Mouse (Mus musculus) hindbrain, embryonic 14.5 days (tissue): ENCODE measurements around the gene Ift22. TPM values are rescaled to one million over a fixed set of nuclear protein-coding genes. Genes with fewer than 3 reads are reported as not detected.

ENCODE experiments used
- ATAC-seq: fragments of 200-750 bp; cut with Nextera tagmentation; 2 replicates; pipeline ENCODE4 v1.8.0; 2017; ENCODE audit warnings: moderate number of reproducible peaks, mild to moderate bottlenecking, moderate TSS enrichment, moderate library complexity; ENCODE audit not compliant: low FRiP score
- DNase-seq: peaks from one replicate; pipeline ENCODE4 v3.0.0-alpha.2; 2015; ENCODE audit warnings: low spot score
- H3K27ac ChIP-seq: fragments of 300-500 bp; sonication (generic); 2 replicates; pipeline ENCODE4 v1.5.1; 2014; ENCODE audit warnings: mild to moderate bottlenecking, moderate library complexity
- H3K27me3 ChIP-seq: fragments of 300-500 bp; sonication (generic); 2 replicates; pipeline ENCODE4 v1.6.1; 2014; ENCODE audit warnings: mild to moderate bottlenecking, low read length, mixed read lengths; ENCODE audit not compliant: control insufficient read depth, insufficient read depth
- H3K36me3 ChIP-seq: fragments of 300-500 bp; sonication (generic); replicated peaks from 2 replicates; pipeline ENCODE4 v1.6.1; 2014; ENCODE audit not compliant: control insufficient read depth, insufficient read depth
- H3K4me1 ChIP-seq: fragments of 300-500 bp; sonication (generic); replicated peaks from 2 replicates; pipeline ENCODE4 v1.6.1; 2014; ENCODE audit warnings: antibody characterized with exemption, low read length, mixed read lengths; ENCODE audit not compliant: control insufficient read depth, insufficient read depth
- H3K4me2 ChIP-seq: fragments of 300-500 bp; sonication (generic); replicated peaks from 2 replicates; pipeline ENCODE4 v1.6.1; 2014; ENCODE audit warnings: mild to moderate bottlenecking, moderate library complexity
- H3K4me3 ChIP-seq: fragments of 300-500 bp; sonication (generic); replicated peaks from 2 replicates; pipeline ENCODE4 v1.5.1; 2014; ENCODE audit warnings: mild to moderate bottlenecking, low read length
- H3K9ac ChIP-seq: fragments of 300-500 bp; sonication (generic); 2 replicates; pipeline ENCODE4 v1.6.1; 2014
- H3K9me3 ChIP-seq: fragments of 300-500 bp; sonication (generic); 2 replicates; pipeline ENCODE4 v1.6.1; 2016; ENCODE audit warnings: low read length; ENCODE audit not compliant: control insufficient read depth
- WGBS: fragments of 180-500 bp; shearing (Covaris S2); extraction: QIAGEN DNeasy Blood & Tissue Kit; methylation state at CpG from one replicate; pipeline ENCODE4 v1.1.7; 2014; 5-methylcytosine and 5-hydroxymethylcytosine counted together
- polyA plus RNA-seq: library from polyadenylated mRNA; unstranded; fragments of >200 nt; fragmentation: Nextera tagmentation; extraction: Ambion mirVana; gene quantifications from 2 replicates; pipeline ENCODE4 v1.2.1, GENCODE M21; 2014

Gene Ift22
- polyA plus RNA-seq, 1 experiment from 2014 or later, result 133 TPM

DNA sequence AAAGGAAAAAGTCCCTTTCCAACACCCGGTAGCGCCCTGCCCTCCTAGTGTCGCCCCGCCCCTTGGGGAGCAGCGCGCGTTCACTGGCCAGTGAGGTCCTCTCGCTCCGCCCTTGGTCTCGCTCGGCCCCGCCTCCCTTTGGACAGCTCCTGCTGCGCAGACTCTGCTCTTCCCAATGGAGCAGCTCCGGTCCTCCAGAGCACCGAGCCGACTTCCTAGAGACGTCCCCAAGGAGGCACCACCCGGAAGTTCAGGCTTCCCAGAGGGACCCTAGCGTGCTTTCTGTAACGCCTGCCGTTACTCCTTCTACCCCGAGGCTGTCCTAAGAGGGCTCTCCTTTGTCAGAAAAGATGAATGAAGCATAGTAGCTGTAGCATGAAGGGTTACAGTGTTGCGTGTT is 45.1 kb downstream of the Ift22 start, which contains the start of gene Fis1:
Gene Fis1 (plus strand): TSS at position 261 of the 400 bp plus-strand sequence.
- peak within 1 kb of the TSS; percentile 81 for H3K9ac ChIP-seq
- no peaks in the 10 kb centered on the region for H3K9me3 ChIP-seq

DNA sequence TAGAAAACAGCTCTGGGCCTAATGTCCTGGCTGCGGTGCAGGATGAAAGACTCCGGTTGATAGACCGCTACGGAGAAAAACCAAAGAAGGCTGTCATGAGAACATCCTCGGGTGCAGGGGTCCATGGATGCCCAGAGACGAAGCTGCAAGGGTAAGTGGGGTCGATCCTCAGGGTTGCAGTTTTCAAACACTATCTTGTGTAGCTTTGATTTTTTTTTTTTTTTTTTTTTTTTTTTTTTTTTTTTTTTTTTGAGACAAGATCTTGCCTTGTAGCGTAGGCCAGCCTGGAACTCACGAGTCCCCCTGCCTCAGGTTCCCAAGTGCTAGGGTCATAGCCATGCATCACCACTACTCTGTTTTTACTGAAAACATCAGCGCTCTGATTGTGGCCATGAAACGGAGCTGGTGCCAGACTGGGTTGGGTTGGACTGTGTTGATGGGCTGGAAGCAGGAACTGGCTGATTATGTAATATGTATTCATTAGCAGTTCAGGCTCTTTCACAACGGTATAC is 45.5 kb downstream of the Ift22 start:
- Histone ChIP-seq H3K4me3 (peak overlapping the region; percentile 62), H3K36me3 (peaks cover 13% of the 10 kb centered on the region), H3K27me3 (no peaks in the 10 kb centered on the region), H3K9ac (peak overlapping the region; percentile 81), H3K9me3 (no peaks in the 10 kb centered on the region), H3K4me1 (peaks cover 25% of the 10 kb centered on the region), H3K27ac (peak overlapping the region; percentile 74), H3K4me2 (peak overlapping the region; percentile 73)
- no peak for DNase-seq
- WGBS, result under 1% methylated on average over 12 of the region's 12 CpGs
- no peak; the same call in 1 of the 2 replicates for ATAC-seq

More for the DNA sequence above, 45.1 kb downstream of the Ift22 start, which contains the start of gene Fis1:
- WGBS, result under 1% methylated on average over 23 of the region's 23 CpGs
- Histone ChIP-seq H3K4me2 (peak within 1 kb of the TSS; percentile 73), H3K27ac (peak within 1 kb of the TSS; percentile 74), H3K4me1 (peaks cover 25% of the 10 kb centered on the region), H3K27me3 (no peaks in the 10 kb centered on the region), H3K4me3 (peak within 1 kb of the TSS; percentile 62), H3K36me3 (peaks cover 13% of the 10 kb centered on the region)
- DNase-seq, result peak; percentile 93
- ATAC-seq, result peak; percentile 97

- Histone ChIP-seq H3K27ac (no peak overlapping the region), H3K27me3 (no peaks in the 10 kb centered on the region), H3K4me3 (no peak overlapping the region), H3K9ac (no peak overlapping the region), H3K4me1 (peaks cover 25% of the 10 kb centered on the region), H3K36me3 (peaks cover 13% of the 10 kb centered on the region), H3K9me3 (no peaks in the 10 kb centered on the region), H3K4me2 (no peak overlapping the region)
- DNase-seq (no peak), ATAC-seq (no peak)
- 86% methylated on average over 4 of the region's 4 CpGs for WGBS
These were observed 47.7 kb downstream of the Ift22 start for GRCm38 (mm10) chr5:136955622-136956021.

DNA sequence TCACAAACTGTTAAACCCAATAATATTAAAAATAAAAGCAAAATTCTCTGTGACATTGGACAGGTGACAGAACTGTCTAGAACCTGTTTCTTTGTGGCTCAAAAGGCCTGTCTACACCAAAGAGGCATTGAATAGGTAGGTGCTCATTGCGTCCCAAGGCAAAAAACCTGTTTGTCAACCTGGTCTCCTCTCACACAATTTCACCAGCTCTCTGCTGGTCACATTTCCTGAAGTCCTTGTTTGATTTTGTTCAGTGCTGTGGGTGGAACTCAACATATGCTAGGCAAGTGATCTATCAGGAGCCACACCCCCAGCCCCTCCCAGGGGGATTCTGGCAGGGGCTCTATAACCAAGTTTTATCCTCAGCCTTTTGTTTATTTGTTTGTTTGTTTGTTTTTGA is 49.3 kb downstream of the Ift22 start:
- no peak for ATAC-seq
- DNase-seq, result no peak

DNA sequence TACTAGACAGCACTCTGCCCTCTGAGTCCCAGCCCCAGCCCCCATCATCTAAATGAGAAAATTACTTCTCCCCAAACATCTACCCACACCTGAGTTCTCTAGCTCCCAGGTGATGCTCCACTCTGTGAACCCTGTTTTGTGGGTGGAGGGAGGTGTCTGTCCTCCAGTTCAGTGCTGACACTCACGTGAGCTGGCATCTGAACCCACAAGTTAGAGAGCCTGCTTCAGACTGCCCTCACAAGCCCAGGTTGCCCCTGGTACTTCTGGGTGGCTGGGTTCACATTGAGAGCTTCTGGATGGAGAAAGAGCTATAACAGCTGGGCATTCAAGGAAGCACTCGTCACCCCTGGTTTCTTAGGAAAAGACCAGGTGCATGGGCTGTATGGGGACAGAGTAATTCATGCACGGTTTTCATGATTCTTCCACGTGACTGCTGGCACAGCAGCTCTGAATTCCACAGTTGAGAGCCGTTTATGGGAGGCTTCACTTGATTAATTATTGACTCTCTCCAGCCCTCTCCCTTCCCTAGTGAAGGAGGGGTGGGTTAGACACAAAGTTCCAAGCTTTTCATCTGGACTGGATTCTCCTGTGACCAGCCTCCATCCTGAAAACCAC is 51.1 kb downstream of the Ift22 start:
- DNase-seq (no peak), ATAC-seq (no peak)
- Histone ChIP-seq H3K27ac (no peak overlapping the region), H3K4me3 (no peak overlapping the region), H3K27me3 (no peaks in the 10 kb centered on the region), H3K9ac (no peak overlapping the region), H3K36me3 (peaks cover 25% of the 10 kb centered on the region), H3K4me2 (no peak overlapping the region), H3K9me3 (no peaks in the 10 kb centered on the region), H3K4me1 (peaks cover 28% of the 10 kb centered on the region)
- 67% methylated on average over 5 of the region's 5 CpGs for WGBS

More for the DNA sequence above, 49.3 kb downstream of the Ift22 start:
- Histone ChIP-seq H3K4me1 (peaks cover 31% of the 10 kb centered on the region), H3K9ac (no peak overlapping the region), H3K27me3 (no peaks in the 10 kb centered on the region), H3K4me3 (no peak overlapping the region), H3K27ac (no peak overlapping the region), H3K9me3 (no peaks in the 10 kb centered on the region), H3K4me2 (no peak overlapping the region), H3K36me3 (peaks cover 13% of the 10 kb centered on the region)
- 100% methylated on average over 1 of the region's 1 CpGs for WGBS

DNA sequence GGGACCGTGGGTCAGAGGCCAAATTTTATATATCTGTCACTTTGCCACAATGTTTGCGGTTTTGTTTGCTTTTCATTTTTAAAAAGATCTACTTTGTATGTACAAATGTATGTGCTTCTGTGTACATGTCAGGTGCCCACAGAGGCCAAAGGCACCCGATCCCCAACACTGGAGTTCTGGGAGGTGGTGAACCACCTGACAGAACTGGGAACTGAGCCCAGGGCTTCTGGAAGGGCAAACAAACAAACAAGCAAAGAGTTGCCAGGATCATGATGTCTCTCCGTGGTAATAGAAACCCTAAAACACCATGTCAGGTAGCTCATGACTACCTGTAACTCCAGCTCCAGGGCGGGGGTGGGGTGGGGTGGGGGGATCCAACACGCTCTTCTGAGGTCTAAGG is 52.1 kb downstream of the Ift22 start:
- Histone ChIP-seq H3K9ac (no peak overlapping the region), H3K4me1 (peaks cover 19% of the 10 kb centered on the region), H3K36me3 (peaks cover 34% of the 10 kb centered on the region), H3K27ac (no peak overlapping the region), H3K27me3 (no peaks in the 10 kb centered on the region), H3K4me2 (no peak overlapping the region), H3K4me3 (no peak overlapping the region), H3K9me3 (no peaks in the 10 kb centered on the region)
- ATAC-seq (no peak), DNase-seq (no peak)
- WGBS, result 96% methylated on average over 6 of the region's 6 CpGs

- Histone ChIP-seq H3K9ac (peak overlapping the region; percentile 75), H3K9me3 (no peaks in the 10 kb centered on the region), H3K4me2 (peak overlapping the region; percentile 80), H3K27ac (peak overlapping the region; percentile 73), H3K27me3 (no peaks in the 10 kb centered on the region), H3K36me3 (peaks cover 47% of the 10 kb centered on the region), H3K4me1 (peaks cover 12% of the 10 kb centered on the region), H3K4me3 (peak overlapping the region; percentile 40)
- 30% methylated on average over 5 of the region's 5 CpGs for WGBS
- ATAC-seq (peak; percentile 42), DNase-seq (peak; percentile 39)
These were observed 53.5 kb downstream of the Ift22 start for GRCm38 (mm10) chr5:136961334-136961982.

GRCm38 (mm10) chr5:136961983-136962461 is 54.1 kb downstream of the Ift22 start:
- H3K36me3 ChIP-seq, result peaks cover 49% of the 10 kb centered on the region
- peak overlapping the region; percentile 40 for H3K4me3 ChIP-seq
- peak overlapping the region; percentile 75 for H3K9ac ChIP-seq
- ATAC-seq (peak; percentile 94), DNase-seq (peak; percentile 86)
- 0% methylated on average over 20 of the region's 20 CpGs for WGBS
- H3K9me3 ChIP-seq, result no peaks in the 10 kb centered on the region
- peak overlapping the region; percentile 80 for H3K4me2 ChIP-seq
- peaks cover 12% of the 10 kb centered on the region for H3K4me1 ChIP-seq
- H3K27ac ChIP-seq, result peak overlapping the region; percentile 73
- no peaks in the 10 kb centered on the region for H3K27me3 ChIP-seq

GRCm38 (mm10) chr5:136962501-136962900 is 54.6 kb downstream of the Ift22 start:
- Histone ChIP-seq H3K9ac (peak overlapping the region; percentile 75), H3K27me3 (no peaks in the 10 kb centered on the region), H3K4me3 (peak overlapping the region; percentile 40), H3K27ac (peak overlapping the region; percentile 73), H3K36me3 (peaks cover 45% of the 10 kb centered on the region), H3K4me1 (peaks cover 12% of the 10 kb centered on the region), H3K4me2 (peak overlapping the region; percentile 80), H3K9me3 (no peaks in the 10 kb centered on the region)
- ATAC-seq (peak; percentile 68), DNase-seq (peak; percentile 80)
- WGBS, result under 1% methylated on average over 10 of the region's 10 CpGs
